Mouse (Mus musculus) ES-E14 (cell line): ENCODE results near the gene Cpa4.

ENCODE experiments used
- CHD2 ChIP-seq: IDR thresholded peaks from 2 replicates; pipeline ENCODE4 v1.6.1; 2014; ENCODE audit warnings: mild to moderate bottlenecking, low read depth, low read length, inconsistent platforms
- HCFC1 ChIP-seq: IDR thresholded peaks from 2 replicates; pipeline ENCODE4 v1.6.1; 2012; ENCODE audit warnings: low read length, inconsistent platforms, borderline replicate concordance; ENCODE audit not compliant: insufficient read depth
- MAFK ChIP-seq: IDR thresholded peaks from 2 replicates; pipeline ENCODE4 v1.6.1; 2014; ENCODE audit warnings: mild to moderate bottlenecking, low read depth, low read length, inconsistent platforms; ENCODE audit not compliant: insufficient read depth
- ZC3H11A ChIP-seq: IDR thresholded peaks from 2 replicates; pipeline ENCODE4 v1.6.1; 2012; ENCODE audit warnings: low read depth, mild to moderate bottlenecking, inconsistent platforms, low read length, borderline replicate concordance
- ZNF384 ChIP-seq: IDR thresholded peaks from 2 replicates; pipeline ENCODE4 v1.6.1; 2012; ENCODE audit warnings: low read depth, low read length, inconsistent platforms

DNA sequence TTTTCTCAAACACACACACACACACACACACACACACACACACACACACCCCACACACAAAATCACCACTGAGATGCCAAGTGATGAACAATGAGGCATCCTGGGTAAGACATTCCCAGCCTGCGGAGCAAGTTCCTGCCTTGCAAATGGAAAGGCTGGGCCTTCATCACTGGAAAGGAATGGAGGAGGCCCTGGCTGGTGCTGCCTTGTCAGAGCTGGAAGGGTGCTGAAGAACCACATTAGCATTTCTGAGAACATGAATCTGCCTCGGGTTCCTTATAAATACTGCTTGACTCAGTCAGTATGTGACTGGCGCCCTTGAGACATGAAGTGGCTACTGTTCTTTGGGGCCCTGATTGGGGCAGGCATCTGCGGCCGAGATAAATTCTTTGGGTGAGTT, at the start of gene Cpa4:
- TF ChIP-seq ZNF384 (no peak), CHD2 (no peak), MAFK (no peak), HCFC1 (no peak), ZC3H11A (no peak)
